Mouse (Mus musculus) MEL (cell line): Measurements from ENCODE around the gene Gtpbp2. TPM values are rescaled to one million over a fixed set of nuclear protein-coding genes. Genes with fewer than 3 reads are reported as not detected.

Experiments used
- DNase-seq: peaks from one replicate; pipeline ENCODE4 v3.0.0; 2011; ENCODE audit warnings: low read depth, low spot score
- H3K27ac ChIP-seq: 2 replicates; pipeline ENCODE4 v1.5.1; 2012; ENCODE audit warnings: low read depth, mild to moderate bottlenecking, control low read depth, low read length, moderate library complexity; ENCODE audit not compliant: control insufficient read depth
- H3K27me3 ChIP-seq, 2 experiments: fragments of 150-350 bp in 1 of 2; sonication (generic) in 1 of 2; 2 replicates each; pipeline ENCODE4 v1.6.1; 2012; ENCODE audit warnings: low read length in 2 of 2, mild to moderate bottlenecking in 2 of 2, improper control_type of control experiment in 1 of 2, moderate library complexity in 1 of 2; ENCODE audit not compliant: insufficient read depth in 2 of 2, control insufficient read depth in 1 of 2
- H3K36me3 ChIP-seq, 2 experiments: 2 replicates each; pipeline ENCODE4 v1.6.1; 2012 to 2014; ENCODE audit warnings: low read length in 2 of 2, improper control_type of control experiment in 1 of 2, inconsistent platforms in 1 of 2, mild to moderate bottlenecking in 1 of 2; ENCODE audit not compliant: insufficient read depth in 2 of 2, control insufficient read depth in 1 of 2
- H3K4me1 ChIP-seq, 2 experiments: fragments of 150-350 bp in 1 of 2; sonication (generic) in 1 of 2; 2 replicates each; pipeline ENCODE4 v1.6.1; 2012; ENCODE audit warnings: low read length in 2 of 2, improper control_type of control experiment in 1 of 2, mild to moderate bottlenecking in 1 of 2; ENCODE audit not compliant: insufficient read depth in 2 of 2, control insufficient read depth in 1 of 2
- H3K4me3 ChIP-seq, 2 experiments: fragments of 150-350 bp in 1 of 2; sonication (generic) in 1 of 2; 2 replicates each; pipeline ENCODE4 v1.5.1; 2012; ENCODE audit warnings: low read depth in 2 of 2, low read length in 2 of 2, mild to moderate bottlenecking in 2 of 2, moderate library complexity in 2 of 2, control low read depth in 1 of 2, improper control_type of control experiment in 1 of 2; ENCODE audit not compliant: control insufficient read depth in 1 of 2, insufficient read depth in 1 of 2
- H3K79me2 ChIP-seq: 2 replicates; pipeline ENCODE4 v1.6.1; 2012; ENCODE audit warnings: mild to moderate bottlenecking, low read length, moderate library complexity; ENCODE audit not compliant: control insufficient read depth, poor library complexity, insufficient read depth
- H3K9ac ChIP-seq: 2 replicates; pipeline ENCODE4 v1.6.1; 2012; ENCODE audit warnings: low read depth, mild to moderate bottlenecking, control low read depth, low read length, moderate library complexity; ENCODE audit not compliant: control insufficient read depth, poor library complexity, severe bottlenecking
- H3K9me3 ChIP-seq: fragments of 150-350 bp; sonication (generic); replicated peaks from 2 replicates; pipeline ENCODE4 v1.6.1; 2012; ENCODE audit warnings: mild to moderate bottlenecking, low read length, improper control_type of control experiment, moderate library complexity; ENCODE audit not compliant: insufficient read depth
- BHLHE40 ChIP-seq: IDR thresholded peaks from 2 replicates; pipeline ENCODE4 v1.6.1; 2012; ENCODE audit warnings: low read depth, mild to moderate bottlenecking, inconsistent platforms, low read length, improper control_type of control experiment, borderline replicate concordance
- CHD1 ChIP-seq: IDR thresholded peaks from 2 replicates; pipeline ENCODE4 v1.6.1; 2012; ENCODE audit warnings: low read depth, mild to moderate bottlenecking, inconsistent platforms, low read length, improper control_type of control experiment
- CTCF ChIP-seq, 3 experiments: IDR thresholded peaks in 2 of 3; conservative IDR thresholded peaks in 1 of 3; 2 replicates each; pipeline ENCODE4 v1.5.1; 2011 to 2012; ENCODE audit warnings: low read length in 3 of 3, low read depth in 2 of 3, mild to moderate bottlenecking in 2 of 3, improper control_type of control experiment in 1 of 3, inconsistent platforms in 1 of 3, mixed read lengths in 1 of 3, moderate library complexity in 1 of 3; ENCODE audit not compliant: control insufficient read depth in 1 of 3, insufficient read depth in 1 of 3, poor library complexity in 1 of 3, severe bottlenecking in 1 of 3
- E2F4 ChIP-seq: IDR thresholded peaks from 2 replicates; pipeline ENCODE4 v1.6.1; 2011; ENCODE audit warnings: low read depth, low read length, improper control_type of control experiment, borderline replicate concordance
- ELF1 ChIP-seq: IDR thresholded peaks from 2 replicates; pipeline ENCODE4 v1.6.1; 2014; ENCODE audit warnings: low read depth, mild to moderate bottlenecking, inconsistent platforms, low read length, improper control_type of control experiment, moderate library complexity
- EP300 ChIP-seq, 2 experiments: IDR thresholded peaks; 2 replicates each; pipeline ENCODE4 v1.6.1; 2011; ENCODE audit warnings: improper control_type of control experiment in 2 of 2, low read length in 2 of 2, low read depth in 1 of 2, mild to moderate bottlenecking in 1 of 2
- ETS1 ChIP-seq: IDR thresholded peaks from 2 replicates; pipeline ENCODE4 v1.6.1; 2012; ENCODE audit warnings: low read depth, mild to moderate bottlenecking, inconsistent platforms, low read length, improper control_type of control experiment, moderate library complexity
- HCFC1 ChIP-seq: IDR thresholded peaks from 2 replicates; pipeline ENCODE4 v1.6.1; 2012; ENCODE audit warnings: low read depth, mild to moderate bottlenecking, inconsistent platforms, low read length, improper control_type of control experiment, moderate library complexity
- MAFK ChIP-seq: IDR thresholded peaks from 2 replicates; pipeline ENCODE4 v1.6.1; 2011; ENCODE audit warnings: low read depth, mild to moderate bottlenecking, low read length, improper control_type of control experiment, borderline replicate concordance
- MAZ ChIP-seq: IDR thresholded peaks from 2 replicates; pipeline ENCODE4 v1.6.1; 2012; ENCODE audit warnings: low read depth, mild to moderate bottlenecking, inconsistent platforms, low read length, improper control_type of control experiment
- MEF2A ChIP-seq: IDR thresholded peaks from 2 replicates; pipeline ENCODE4 v1.6.1; 2014; ENCODE audit warnings: low read depth, mild to moderate bottlenecking, inconsistent platforms, low read length, improper control_type of control experiment; ENCODE audit not compliant: poor library complexity, insufficient replicate concordance, severe bottlenecking; ENCODE audit errors: extremely low read depth
- MXI1 ChIP-seq: IDR thresholded peaks from 2 replicates; pipeline ENCODE4 v1.6.1; 2011; ENCODE audit warnings: mild to moderate bottlenecking, low read depth, low read length, improper control_type of control experiment
- MYB ChIP-seq: IDR thresholded peaks from 2 replicates; pipeline ENCODE4 v1.6.1; 2011; ENCODE audit warnings: mild to moderate bottlenecking, low read depth, low read length, improper control_type of control experiment
- NRF1 ChIP-seq: IDR thresholded peaks from 2 replicates; pipeline ENCODE4 v1.6.1; 2014; ENCODE audit warnings: low read depth, mild to moderate bottlenecking, inconsistent platforms, low read length, improper control_type of control experiment, moderate library complexity; ENCODE audit not compliant: poor library complexity, insufficient read depth, severe bottlenecking
- POLR2A ChIP-seq, 2 experiments: IDR thresholded peaks; 2 replicates each; pipeline ENCODE4 v1.6.1; 2011 to 2012; ENCODE audit warnings: low read length in 2 of 2, mild to moderate bottlenecking in 2 of 2, control low read depth in 1 of 2, improper control_type of control experiment in 1 of 2, low read depth in 1 of 2, moderate library complexity in 1 of 2; ENCODE audit not compliant: control insufficient read depth in 1 of 2, insufficient read depth in 1 of 2, poor library complexity in 1 of 2
- POLR2AphosphoS2 ChIP-seq: IDR thresholded peaks from 2 replicates; pipeline ENCODE4 v1.6.1; 2011; ENCODE audit warnings: low read length, improper control_type of control experiment
- RAD21 ChIP-seq: IDR thresholded peaks from 2 replicates; pipeline ENCODE4 v1.6.1; 2011; ENCODE audit warnings: mild to moderate bottlenecking, low read depth, low read length, improper control_type of control experiment
- SIN3A ChIP-seq: IDR thresholded peaks from 2 replicates; pipeline ENCODE4 v1.6.1; 2012; ENCODE audit warnings: low read length, improper control_type of control experiment, inconsistent platforms
- SMC3 ChIP-seq: IDR thresholded peaks from 2 replicates; pipeline ENCODE4 v1.6.1; 2011; ENCODE audit warnings: low read depth, low read length, improper control_type of control experiment
- TAL1 ChIP-seq: IDR thresholded peaks from 2 replicates; pipeline ENCODE4 v1.6.1; 2012; ENCODE audit warnings: mild to moderate bottlenecking, inconsistent platforms, low read length, moderate library complexity, mixed read lengths
- UBTF ChIP-seq: IDR thresholded peaks from 2 replicates; pipeline ENCODE4 v1.6.1; 2012; ENCODE audit warnings: low read depth, mild to moderate bottlenecking, inconsistent platforms, low read length, improper control_type of control experiment, moderate library complexity, borderline replicate concordance; ENCODE audit not compliant: insufficient read depth
- USF1 ChIP-seq: IDR thresholded peaks from 2 replicates; pipeline ENCODE4 v1.6.1; 2014; ENCODE audit warnings: low read depth, mild to moderate bottlenecking, inconsistent platforms, low read length, improper control_type of control experiment, moderate library complexity
- USF2 ChIP-seq, 2 experiments: IDR thresholded peaks; 2 replicates each; pipeline ENCODE4 v1.6.1; 2011 to 2012; ENCODE audit warnings: improper control_type of control experiment in 2 of 2, low read length in 2 of 2, borderline replicate concordance in 1 of 2, inconsistent platforms in 1 of 2, low read depth in 1 of 2, mild to moderate bottlenecking in 1 of 2; ENCODE audit not compliant: insufficient read depth in 1 of 2
- ZKSCAN1 ChIP-seq: IDR thresholded peaks from 2 replicates; pipeline ENCODE4 v1.6.1; 2012; ENCODE audit warnings: low read depth, mild to moderate bottlenecking, inconsistent platforms, low read length, improper control_type of control experiment, moderate library complexity
- ZMIZ1 ChIP-seq: IDR thresholded peaks from 2 replicates; pipeline ENCODE4 v1.6.1; 2012; ENCODE audit warnings: low read depth, mild to moderate bottlenecking, inconsistent platforms, low read length, improper control_type of control experiment, moderate library complexity
- ZNF384 ChIP-seq: IDR thresholded peaks from 2 replicates; pipeline ENCODE4 v1.6.1; 2012; ENCODE audit warnings: low read depth, mild to moderate bottlenecking, inconsistent platforms, low read length, improper control_type of control experiment
- polyA plus RNA-seq, 2 experiments: library from polyadenylated mRNA; stranded (reverse) in 1 of 2; unstranded in 1 of 2; fragments of >175 nt in 1 of 2; fragments of >200 nt in 1 of 2; gene quantifications; 2 replicates each; pipeline versions ENCODE4 v1.2.1 to v1.2.4; 2012; ENCODE audit warnings: low replicate concordance in 2 of 2, low read depth in 1 of 2; ENCODE audit not compliant: insufficient read length in 2 of 2, insufficient read depth in 1 of 2, missing spikeins in 1 of 2
- total RNA-seq: library from RNA; depleted of rRNA; stranded (reverse); fragments of 300-350 nt; gene quantifications from 2 replicates; pipeline ENCODE4 v1.2.3, GENCODE M21; 2012

Gene Gtpbp2
- total and polyA plus RNA-seq, 3 experiments: 18.1 to 46.7 TPM; not detected in 1

DNA sequence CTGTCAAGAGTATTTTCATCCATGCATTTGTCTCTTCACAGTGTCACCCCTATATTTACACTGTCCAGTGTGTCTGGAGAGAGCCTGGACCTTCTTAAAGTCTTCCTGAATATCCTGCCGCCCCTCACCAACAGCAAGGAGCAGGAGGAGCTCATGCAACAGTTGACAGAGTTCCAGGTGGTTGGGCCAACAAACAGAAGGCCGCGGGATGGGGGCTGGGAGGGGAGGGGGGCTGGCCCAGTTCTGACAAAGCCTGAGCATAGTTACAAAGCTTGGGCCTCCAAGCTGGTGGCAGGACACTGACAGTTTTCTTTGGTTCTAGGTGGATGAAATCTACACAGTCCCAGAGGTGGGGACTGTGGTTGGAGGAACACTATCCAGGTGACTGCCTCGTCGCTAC lies 5.4 kb downstream of the Gtpbp2 start:
- Histone ChIP-seq H3K4me3 (no peak overlapping the region), H3K27ac (no peak overlapping the region), H3K79me2 (peaks cover 7% of the 10 kb centered on the region), H3K4me1 (peaks cover 16 to 27% of the 10 kb centered on the region in 2 experiments; a peak in 3 of 4 replicates), H3K9me3 (no peaks in the 10 kb centered on the region), H3K9ac (no peak overlapping the region), H3K36me3 (peaks cover 0 to 19% of the 10 kb centered on the region in 2 experiments)
- TF ChIP-seq ZMIZ1 (no peak), BHLHE40 (no peak), USF1 (no peak), MEF2A (no peak), POLR2A (IDR thresholded peaks at IDR 0.05; ENCODE audit: control insufficient read depth in 1 of 2, insufficient read depth in 1 of 2, low read depth in 1 of 2, low read length in 2 of 2, poor library complexity in 1 of 2) (no peak), RAD21 (no peak), HCFC1 (no peak), E2F4 (no peak), TAL1 (no peak), POLR2AphosphoS2 (no peak), MXI1 (no peak), ELF1 (no peak), MAZ (no peak), CHD1 (no peak), MAFK (no peak), NRF1 (no peak)
- TF ChIP-seq, all 39 proteins: peak for 0
- no peaks in the 10 kb centered on the region for H3K27me3 ChIP-seq
- no peak for DNase-seq

DNA sequence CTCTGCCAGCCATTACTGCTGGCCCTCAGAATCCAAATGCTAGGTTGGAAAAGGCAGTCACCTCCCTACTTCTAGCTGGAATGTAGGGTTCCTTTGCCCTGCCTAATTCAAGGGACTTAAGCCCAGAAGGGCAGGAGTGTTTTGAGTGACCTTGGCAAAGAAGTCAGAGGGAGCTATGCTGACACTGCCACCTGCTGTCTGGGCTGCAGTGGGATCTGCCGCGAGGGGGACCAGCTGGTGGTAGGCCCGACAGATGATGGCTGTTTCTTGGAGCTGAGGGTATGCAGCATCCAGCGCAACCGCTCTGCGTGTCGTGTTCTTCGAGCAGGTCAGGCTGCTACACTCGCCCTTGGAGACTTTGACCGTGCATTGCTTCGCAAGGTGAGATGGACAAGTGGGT lies 6.2 kb downstream of the Gtpbp2 start:
- Histone ChIP-seq H3K79me2 (peaks cover 3% of the 10 kb centered on the region; the same call in 1 of the 2 replicates), H3K27me3 (no peaks in the 10 kb centered on the region), H3K36me3 (peaks cover 0 to 17% of the 10 kb centered on the region in 2 experiments), H3K27ac (no peak overlapping the region), H3K4me3 (no peak overlapping the region), H3K4me1 (peaks cover 13 to 24% of the 10 kb centered on the region in 2 experiments; a peak in 3 of 4 replicates), H3K9ac (no peak overlapping the region), H3K9me3 (no peaks in the 10 kb centered on the region)
- no peak for DNase-seq
- TF ChIP-seq MYB (no peak), ZNF384 (no peak), SMC3 (peak; percentile 52), E2F4 (no peak), UBTF (no peak), ZKSCAN1 (no peak), MXI1 (no peak), USF2 (IDR thresholded peaks at IDR 0.05; ENCODE audit: borderline replicate concordance in 1 of 2, insufficient read depth in 1 of 2, low read depth in 1 of 2, low read length in 2 of 2) (no peak), EP300 (IDR thresholded peaks at IDR 0.05; ENCODE audit: low read depth in 1 of 2, low read length in 2 of 2) (no peak), BHLHE40 (no peak), ZMIZ1 (no peak), SIN3A (no peak), USF1 (no peak), ELF1 (no peak), ETS1 (no peak), RAD21 (peak; percentile 26), MEF2A (no peak), CTCF (IDR thresholded peaks at IDR 0.05 in 2 of 3, conservative IDR thresholded peaks at IDR 0.05 in 1 of 3; ENCODE audit: control insufficient read depth in 1 of 3, insufficient read depth in 1 of 3, low read depth in 2 of 3, low read length in 3 of 3, poor library complexity in 1 of 3, severe bottlenecking in 1 of 3) (peak in 2 of 3 experiments; percentile 37 to 46; a peak in 4 of 6 replicates), CHD1 (no peak), POLR2A (IDR thresholded peaks at IDR 0.05; ENCODE audit: control insufficient read depth in 1 of 2, insufficient read depth in 1 of 2, low read depth in 1 of 2, low read length in 2 of 2, poor library complexity in 1 of 2) (no peak), MAFK (no peak)
